Mouse (Mus musculus): ENCODE measurements at regions not wholly inside any gene's neighbourhood (a gene's known extent, or its start where the extent isn't known, plus 50 kb on each side); places are given as distances from the start of the nearest gene placed in this dataset.
"Not testable (repeated sequence)": the region's sequence is repeated elsewhere in the genome, so short reads cannot be mapped to it uniquely, and the experiment has no call there.

- CTCF ChIA-PET, POLR2A ChIA-PET: not testable (repeated sequence)
Observed at GRCm38 (mm10) chr1:101901601-101902000, 2129.0 kb downstream of the Cntnap5b start.

GRCm38 (mm10) chr1:101902154-101902825 is 2129.7 kb downstream of the Cntnap5b start:
- POLR2A ChIA-PET, CTCF ChIA-PET: not testable (repeated sequence)

- CTCF ChIA-PET: not testable (repeated sequence)
- POLR2A ChIA-PET: interaction anchor here in 1 of 4 experiments (0.7 kb wide), 1 partner anchor 302 kb away, joined by 3 read pairs; no protein-coding TSS in a partner anchor
Observed at GRCm38 (mm10) chr1:101902826-101903210, 2130.3 kb downstream of the Cntnap5b start.

GRCm38 (mm10) chr1:101916991-101917390 is 2144.4 kb downstream of the Cntnap5b start:
- CTCF ChIA-PET: not testable (repeated sequence)
- POLR2A ChIA-PET: interaction anchor here in 1 of 4 experiments (0.9 kb wide), 1 partner anchor 161 kb away, joined by 3 read pairs; no protein-coding TSS in a partner anchor

GRCm38 (mm10) chr1:101918872-101919271 is 2146.3 kb downstream of the Cntnap5b start:
- CTCF ChIA-PET: interaction anchor here in 2 of 4 experiments (0.7 kb wide), 2 partner anchors 22 to 425 kb away, joined by 3 read pairs; no protein-coding TSS in a partner anchor
- POLR2A ChIA-PET: interaction anchor here in 2 of 4 experiments (0.6 to 1.4 kb wide), 4 partner anchors 78 to 346 kb away, joined by 3 to 6 read pairs (median 6); no protein-coding TSS in a partner anchor

GRCm38 (mm10) chr1:101941107-101941506 is 2168.5 kb downstream of the Cntnap5b start:
- POLR2A ChIA-PET: no interaction called here
- CTCF ChIA-PET: interaction anchor here in 1 of 4 experiments (0.6 kb wide), 1 partner anchor 22 kb away, joined by 3 read pairs; no protein-coding TSS in a partner anchor
